Mouse (Mus musculus) MEL (cell line): Measurements from ENCODE around the gene Hsd17b13. TPM values are rescaled to one million over a fixed set of nuclear protein-coding genes. Genes with fewer than 3 reads are reported as not detected.

Experiments used
- DNase-seq: peaks from one replicate; pipeline ENCODE4 v3.0.0; 2011; ENCODE audit warnings: low read depth, low spot score
- H3K27ac ChIP-seq: 2 replicates; pipeline ENCODE4 v1.5.1; 2012; ENCODE audit warnings: low read depth, mild to moderate bottlenecking, control low read depth, low read length, moderate library complexity; ENCODE audit not compliant: control insufficient read depth
- H3K27me3 ChIP-seq, 2 experiments: fragments of 150-350 bp in 1 of 2; sonication (generic) in 1 of 2; 2 replicates each; pipeline ENCODE4 v1.6.1; 2012; ENCODE audit warnings: low read length in 2 of 2, mild to moderate bottlenecking in 2 of 2, improper control_type of control experiment in 1 of 2, moderate library complexity in 1 of 2; ENCODE audit not compliant: insufficient read depth in 2 of 2, control insufficient read depth in 1 of 2
- H3K36me3 ChIP-seq, 2 experiments: 2 replicates each; pipeline ENCODE4 v1.6.1; 2012 to 2014; ENCODE audit warnings: low read length in 2 of 2, improper control_type of control experiment in 1 of 2, inconsistent platforms in 1 of 2, mild to moderate bottlenecking in 1 of 2; ENCODE audit not compliant: insufficient read depth in 2 of 2, control insufficient read depth in 1 of 2
- H3K4me1 ChIP-seq, 2 experiments: fragments of 150-350 bp in 1 of 2; sonication (generic) in 1 of 2; 2 replicates each; pipeline ENCODE4 v1.6.1; 2012; ENCODE audit warnings: low read length in 2 of 2, improper control_type of control experiment in 1 of 2, mild to moderate bottlenecking in 1 of 2; ENCODE audit not compliant: insufficient read depth in 2 of 2, control insufficient read depth in 1 of 2
- H3K4me3 ChIP-seq, 2 experiments: fragments of 150-350 bp in 1 of 2; sonication (generic) in 1 of 2; 2 replicates each; pipeline ENCODE4 v1.5.1; 2012; ENCODE audit warnings: low read depth in 2 of 2, low read length in 2 of 2, mild to moderate bottlenecking in 2 of 2, moderate library complexity in 2 of 2, control low read depth in 1 of 2, improper control_type of control experiment in 1 of 2; ENCODE audit not compliant: control insufficient read depth in 1 of 2, insufficient read depth in 1 of 2
- H3K79me2 ChIP-seq: 2 replicates; pipeline ENCODE4 v1.6.1; 2012; ENCODE audit warnings: mild to moderate bottlenecking, low read length, moderate library complexity; ENCODE audit not compliant: control insufficient read depth, poor library complexity, insufficient read depth
- H3K9ac ChIP-seq: 2 replicates; pipeline ENCODE4 v1.6.1; 2012; ENCODE audit warnings: low read depth, mild to moderate bottlenecking, control low read depth, low read length, moderate library complexity; ENCODE audit not compliant: control insufficient read depth, poor library complexity, severe bottlenecking
- H3K9me3 ChIP-seq: fragments of 150-350 bp; sonication (generic); replicated peaks from 2 replicates; pipeline ENCODE4 v1.6.1; 2012; ENCODE audit warnings: mild to moderate bottlenecking, low read length, improper control_type of control experiment, moderate library complexity; ENCODE audit not compliant: insufficient read depth
- E2F4 ChIP-seq: IDR thresholded peaks from 2 replicates; pipeline ENCODE4 v1.6.1; 2011; ENCODE audit warnings: low read depth, low read length, improper control_type of control experiment, borderline replicate concordance
- ELF1 ChIP-seq: IDR thresholded peaks from 2 replicates; pipeline ENCODE4 v1.6.1; 2014; ENCODE audit warnings: low read depth, mild to moderate bottlenecking, inconsistent platforms, low read length, improper control_type of control experiment, moderate library complexity
- EP300 ChIP-seq, 2 experiments: IDR thresholded peaks; 2 replicates each; pipeline ENCODE4 v1.6.1; 2011; ENCODE audit warnings: improper control_type of control experiment in 2 of 2, low read length in 2 of 2, low read depth in 1 of 2, mild to moderate bottlenecking in 1 of 2
- ETS1 ChIP-seq: IDR thresholded peaks from 2 replicates; pipeline ENCODE4 v1.6.1; 2012; ENCODE audit warnings: low read depth, mild to moderate bottlenecking, inconsistent platforms, low read length, improper control_type of control experiment, moderate library complexity
- GABPA ChIP-seq: IDR thresholded peaks from 2 replicates; pipeline ENCODE4 v1.6.1; 2012; ENCODE audit warnings: low read depth, mild to moderate bottlenecking, inconsistent platforms, low read length, improper control_type of control experiment, moderate library complexity
- GATA1 ChIP-seq: IDR thresholded peaks from 2 replicates; pipeline ENCODE4 v1.6.1; 2011; ENCODE audit warnings: low read depth, low read length, improper control_type of control experiment
- KAT2A ChIP-seq: conservative IDR thresholded peaks from 2 replicates; pipeline ENCODE4 v1.6.1; 2012; ENCODE audit warnings: low read depth, low read length, improper control_type of control experiment, inconsistent platforms
- MAZ ChIP-seq: IDR thresholded peaks from 2 replicates; pipeline ENCODE4 v1.6.1; 2012; ENCODE audit warnings: low read depth, mild to moderate bottlenecking, inconsistent platforms, low read length, improper control_type of control experiment
- MXI1 ChIP-seq: IDR thresholded peaks from 2 replicates; pipeline ENCODE4 v1.6.1; 2011; ENCODE audit warnings: mild to moderate bottlenecking, low read depth, low read length, improper control_type of control experiment
- MYB ChIP-seq: IDR thresholded peaks from 2 replicates; pipeline ENCODE4 v1.6.1; 2011; ENCODE audit warnings: mild to moderate bottlenecking, low read depth, low read length, improper control_type of control experiment
- NELFE ChIP-seq: IDR thresholded peaks from 2 replicates; pipeline ENCODE4 v1.6.1; 2011; ENCODE audit warnings: low read depth, low read length, improper control_type of control experiment
- RAD21 ChIP-seq: IDR thresholded peaks from 2 replicates; pipeline ENCODE4 v1.6.1; 2011; ENCODE audit warnings: mild to moderate bottlenecking, low read depth, low read length, improper control_type of control experiment
- RCOR1 ChIP-seq: IDR thresholded peaks from 2 replicates; pipeline ENCODE4 v1.6.1; 2012; ENCODE audit warnings: low read depth, mild to moderate bottlenecking, inconsistent platforms, low read length, improper control_type of control experiment
- SIN3A ChIP-seq: IDR thresholded peaks from 2 replicates; pipeline ENCODE4 v1.6.1; 2012; ENCODE audit warnings: low read length, improper control_type of control experiment, inconsistent platforms
- TBP ChIP-seq: IDR thresholded peaks from 2 replicates; pipeline ENCODE4 v1.8.0; 2011; ENCODE audit warnings: low read depth, low read length, improper control_type of control experiment
- UBTF ChIP-seq: IDR thresholded peaks from 2 replicates; pipeline ENCODE4 v1.6.1; 2012; ENCODE audit warnings: low read depth, mild to moderate bottlenecking, inconsistent platforms, low read length, improper control_type of control experiment, moderate library complexity, borderline replicate concordance; ENCODE audit not compliant: insufficient read depth
- USF1 ChIP-seq: IDR thresholded peaks from 2 replicates; pipeline ENCODE4 v1.6.1; 2014; ENCODE audit warnings: low read depth, mild to moderate bottlenecking, inconsistent platforms, low read length, improper control_type of control experiment, moderate library complexity
- USF2 ChIP-seq, 2 experiments: IDR thresholded peaks; 2 replicates each; pipeline ENCODE4 v1.6.1; 2011 to 2012; ENCODE audit warnings: improper control_type of control experiment in 2 of 2, low read length in 2 of 2, borderline replicate concordance in 1 of 2, inconsistent platforms in 1 of 2, low read depth in 1 of 2, mild to moderate bottlenecking in 1 of 2; ENCODE audit not compliant: insufficient read depth in 1 of 2
- polyA plus RNA-seq, 2 experiments: library from polyadenylated mRNA; stranded (reverse) in 1 of 2; unstranded in 1 of 2; fragments of >175 nt in 1 of 2; fragments of >200 nt in 1 of 2; gene quantifications; 2 replicates each; pipeline versions ENCODE4 v1.2.1 to v1.2.4; 2012; ENCODE audit warnings: low replicate concordance in 2 of 2, low read depth in 1 of 2; ENCODE audit not compliant: insufficient read length in 2 of 2, insufficient read depth in 1 of 2, missing spikeins in 1 of 2
- total RNA-seq: library from RNA; depleted of rRNA; stranded (reverse); fragments of 300-350 nt; gene quantifications from 2 replicates; pipeline ENCODE4 v1.2.3, GENCODE M21; 2012; rRNA removed

Gene Hsd17b13
- total RNA-seq: not detected in 2 replicates
- polyA plus RNA-seq: under 1 TPM in 1 of 2 experiments, not detected in 1; 0.08 TPM

- DNase-seq: no peak
- peaks cover 0 to 2% of the 10 kb centered on the region in 2 experiments; a peak in 2 of 4 replicates for H3K4me1 ChIP-seq
- no peaks in the 10 kb centered on the region for H3K9me3 ChIP-seq
- TF ChIP-seq ELF1 (no peak), NELFE (no peak), USF2 (IDR thresholded peaks at IDR 0.05; ENCODE audit: borderline replicate concordance in 1 of 2, insufficient read depth in 1 of 2, low read depth in 1 of 2, low read length in 2 of 2) (no peak), RAD21 (no peak), KAT2A (no peak), UBTF (no peak), EP300 (IDR thresholded peaks at IDR 0.05; ENCODE audit: low read depth in 1 of 2, low read length in 2 of 2) (no peak), USF1 (no peak)
- H3K36me3 ChIP-seq: no peaks in the 10 kb centered on the region
- H3K4me3 ChIP-seq: no peak within 1 kb of the TSS
- H3K27ac ChIP-seq: no peak within 1 kb of the TSS
- H3K27me3 ChIP-seq: no peaks in the 10 kb centered on the region
- H3K79me2 ChIP-seq: no peaks in the 10 kb centered on the region
- H3K9ac ChIP-seq: no peak within 1 kb of the TSS
Observed at GRCm38 (mm10) chr5:103977297-103977696, at the start of gene Hsd17b13. Gene Hsd17b13 (minus strand): TSS chr5:103977410.

DNA sequence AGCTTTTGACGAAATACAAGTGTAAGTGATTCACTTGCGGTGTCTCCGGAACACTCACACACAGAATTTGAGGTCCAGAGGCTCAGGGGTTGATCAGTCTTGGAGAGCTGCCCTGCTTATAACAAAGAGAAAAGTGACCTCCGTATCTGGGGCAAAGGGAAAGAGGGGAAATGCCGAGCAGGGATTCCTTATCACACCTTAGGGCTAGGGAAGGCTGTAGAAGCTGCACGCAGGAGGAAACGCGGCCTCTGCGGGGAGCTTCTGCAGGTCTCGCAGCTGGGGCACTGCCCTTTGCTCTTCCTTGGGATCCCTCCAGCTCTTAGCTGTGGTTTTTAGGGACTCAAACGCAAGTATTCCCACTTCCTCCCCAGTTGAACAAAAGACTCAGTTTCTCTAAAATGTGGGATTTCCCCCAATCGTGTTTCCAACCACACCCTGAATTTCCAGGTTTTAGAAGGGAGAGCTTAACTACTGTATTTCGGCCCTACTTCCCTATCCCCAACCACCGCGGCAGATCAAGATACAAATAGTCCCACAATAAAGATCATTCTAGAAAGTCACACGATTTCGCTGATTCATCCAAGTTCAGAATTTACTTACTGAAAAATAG is 48.1 kb upstream of the Hsd17b13 start:
- Histone ChIP-seq H3K4me3 (peak overlapping the region; percentile 41 to 55), H3K27ac (peak overlapping the region; percentile 49), H3K79me2 (peaks cover 6% of the 10 kb centered on the region), H3K27me3 (no peaks in the 10 kb centered on the region), H3K4me1 (peaks cover 5 to 18% of the 10 kb centered on the region in 2 experiments), H3K9ac (peak overlapping the region; percentile 52), H3K36me3 (peaks cover 0 to 13% of the 10 kb centered on the region in 2 experiments; a peak in 2 of 4 replicates), H3K9me3 (no peaks in the 10 kb centered on the region)
- TF ChIP-seq EP300 (IDR thresholded peaks at IDR 0.05; ENCODE audit: low read depth in 1 of 2, low read length in 2 of 2) (peak in 1 of 2 experiments; percentile 44; a peak in 3 of 4 replicates), SIN3A (peak; percentile 40; the same call in 1 of the 2 replicates), MXI1 (0 out of 2 replicates have a peak, but pooled peaks have one; percentile 22), GATA1 (0 out of 2 replicates have a peak, but pooled peaks have one; percentile 26), MYB (no peak), TBP (0 out of 2 replicates have a peak, but pooled peaks have one; percentile 19), ETS1 (peak; percentile 31; the same call in 1 of the 2 replicates), GABPA (no peak), MAZ (no peak), RCOR1 (peak; percentile 33; the same call in 1 of the 2 replicates), E2F4 (no peak)
- DNase-seq: peak; percentile 63
